Mouse (Mus musculus) C3H10T1/2 (cell line): Measurements from ENCODE around the gene Ccr9. TPM values are rescaled to one million over a fixed set of nuclear protein-coding genes. Genes with fewer than 3 reads are reported as not detected.

Experiments
- polyA plus RNA-seq, 2 experiments: library from polyadenylated mRNA; unstranded; fragments of >200 nt; fragmentation: generic; extraction: Trizol; gene quantifications; one replicate each; pipeline ENCODE4 v1.2.1; 2012; ENCODE audit warnings: missing spikeins in 2 of 2

The Ccr9 gene
- under 1 TPM in 1 of 2 experiments, not detected in 1; 0.02 TPM for polyA plus RNA-seq

DNA sequence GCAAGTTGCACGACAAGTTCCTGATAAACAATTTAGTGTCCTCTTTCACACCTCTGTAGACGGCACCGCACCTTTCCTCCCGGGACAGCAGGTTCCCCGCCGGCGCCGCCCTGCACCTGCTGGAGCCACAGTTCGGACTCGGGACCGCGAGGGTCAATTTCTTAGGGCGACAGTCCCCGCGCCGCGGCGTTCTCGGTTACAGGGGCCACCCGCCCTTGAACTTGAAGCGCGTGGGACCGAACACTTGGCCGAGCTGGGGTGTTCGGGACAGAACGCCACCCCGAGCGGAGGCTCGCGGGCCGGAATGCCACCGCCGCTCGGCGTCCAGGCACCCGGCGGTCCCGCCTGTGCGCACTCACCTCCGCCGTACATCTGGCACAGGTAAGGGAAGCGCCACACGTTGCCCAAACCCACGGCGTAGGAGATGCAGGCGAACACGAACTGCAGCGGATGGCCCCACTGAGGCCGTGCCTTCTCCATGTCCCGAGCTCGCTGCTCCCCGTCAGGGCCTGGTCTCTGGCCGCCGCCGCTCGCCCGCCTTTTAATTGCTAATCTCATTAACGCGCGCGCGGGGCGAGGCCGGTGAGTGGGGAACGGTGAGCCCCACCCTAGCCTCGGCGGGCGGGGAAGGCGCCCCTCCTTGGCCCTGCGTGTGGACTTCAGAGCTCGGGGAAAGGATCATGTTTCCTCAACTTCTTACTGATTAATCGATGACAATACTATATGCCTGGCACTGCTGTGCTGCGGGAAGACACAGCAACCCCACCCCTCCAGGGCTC lies at the start of gene Ccr9, which contains the start of gene Slc6a20a:
Gene Ccr9 (plus strand): TSS at position 113 of the 779 bp plus-strand sequence.
Gene Slc6a20a (minus strand): TSS at position 559 of the 779 bp plus-strand sequence.

DNA sequence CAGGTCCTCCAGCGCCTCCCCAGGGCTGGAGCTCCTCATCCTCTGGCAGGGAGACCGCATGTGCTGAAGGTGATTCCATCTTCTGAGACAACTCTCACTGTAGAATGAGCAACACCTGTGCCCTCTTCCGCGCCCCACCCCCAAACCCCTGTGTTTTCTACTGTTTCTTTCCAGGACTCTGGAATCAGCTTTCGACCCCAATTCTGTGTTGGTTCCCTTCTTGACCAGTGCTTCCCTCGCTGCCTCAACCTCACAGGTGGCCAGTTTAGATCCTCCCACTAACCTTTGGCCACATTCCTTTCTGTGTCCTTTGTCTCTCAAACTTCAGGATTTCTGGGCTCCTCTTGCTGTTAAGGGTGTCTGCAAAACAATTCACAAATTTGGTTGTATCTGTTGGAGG lies 46.0 kb upstream of the Ccr9 start, which contains the start of gene Slc6a20b:
Gene Slc6a20b (minus strand): TSS at position 285 of the 400 bp plus-strand sequence.

DNA sequence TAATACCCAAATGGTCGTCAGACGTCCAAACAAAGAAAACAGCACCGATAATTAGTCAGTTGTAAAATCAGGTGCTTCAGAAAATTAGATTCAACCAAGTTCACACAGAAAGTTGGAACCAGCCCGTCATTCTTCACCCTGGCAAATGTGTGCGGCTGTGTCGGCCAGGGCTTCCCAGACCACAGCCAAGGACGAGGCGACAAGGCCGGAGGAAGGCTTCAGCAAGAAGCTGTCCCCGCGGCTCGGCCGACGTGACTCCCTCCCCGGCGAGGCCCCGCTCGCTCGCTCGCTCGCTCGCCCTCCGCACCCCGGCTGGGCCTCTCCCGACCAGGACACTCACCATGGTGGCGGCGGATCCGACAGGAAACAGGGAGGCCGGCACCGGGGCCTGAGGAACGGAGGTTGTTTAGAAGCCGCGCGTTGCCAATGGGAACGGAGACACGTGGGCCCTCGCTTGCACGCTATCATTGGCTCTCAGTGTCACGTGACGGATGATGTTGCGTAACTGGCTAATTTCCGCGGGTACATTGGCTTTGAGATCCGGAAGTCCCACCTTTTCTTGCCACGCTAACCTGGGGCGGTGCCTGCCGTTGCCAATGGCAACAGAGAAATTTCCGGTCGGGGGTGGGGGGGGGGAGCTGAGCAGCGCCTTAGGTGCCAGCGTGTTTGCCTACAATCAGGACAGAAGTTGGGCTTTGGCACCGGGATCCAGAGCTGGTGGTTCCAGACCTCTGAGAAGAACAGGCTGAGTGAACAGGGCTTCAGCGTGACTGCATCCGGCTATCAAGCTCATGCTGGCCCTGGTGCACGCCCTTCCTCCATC lies 39.2 kb downstream of the Ccr9 start, which contains the start of gene Lztfl1:
Gene Lztfl1 (minus strand): TSS at position 512 of the 823 bp plus-strand sequence.

DNA sequence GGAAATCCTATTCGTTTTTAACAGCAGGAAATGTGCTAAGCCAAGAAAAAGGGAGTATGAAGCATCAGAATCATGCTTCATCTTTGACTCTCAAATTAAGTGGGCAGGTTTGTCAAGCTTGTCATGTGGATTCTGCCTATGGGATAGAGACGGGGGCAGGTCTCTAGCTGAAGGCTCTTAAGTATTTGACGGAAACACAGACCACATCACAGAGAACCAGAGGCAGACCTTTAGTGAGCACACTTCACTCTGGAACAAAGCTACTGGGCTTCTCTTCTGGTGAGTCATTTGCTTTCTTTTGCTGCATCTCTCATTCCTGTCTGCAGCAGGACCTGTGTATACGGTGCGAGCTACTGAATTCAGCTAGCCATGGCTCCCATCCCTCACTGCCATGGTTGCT lies 128.0 kb downstream of the Ccr9 start, which contains the start of gene Cxcr6:
Gene Cxcr6 (plus strand): TSS at position 209 of the 400 bp plus-strand sequence.

Other genes with a start within 250 kb of the Ccr9 start
- gene Limd1, start 199.7 kb upstream of the Ccr9 start, polyA plus RNA-seq: 10 to 100 TPM in 1 of 2 experiments, 1 to 10 TPM in 1; 7.7 to 21.0 TPM
- gene Sacm1l, start 148.7 kb upstream of the Ccr9 start, polyA plus RNA-seq: 1 to 10 TPM in 1 of 2 experiments, under 1 TPM in 1; 0.46 to 5.9 TPM
- gene Slc6a20b, start 45.9 kb upstream of the Ccr9 start, polyA plus RNA-seq: under 1 TPM; 0.01 to 0.07 TPM
- not detected for gene Slc6a20a, start 446 bp downstream of the Ccr9 start, polyA plus RNA-seq
- 1 to 10 TPM in 1 of 2 experiments, under 1 TPM in 1; 0.21 to 4.5 TPM for gene Lztfl1, start 39.3 kb downstream of the Ccr9 start, polyA plus RNA-seq
- under 1 TPM; 0.04 to 0.05 TPM for gene Cxcr6, start 128.0 kb downstream of the Ccr9 start, polyA plus RNA-seq
- 1 to 10 TPM in 1 of 2 experiments, under 1 TPM in 1; 0.27 to 4.4 TPM for gene Fyco1, start 173.5 kb downstream of the Ccr9 start, polyA plus RNA-seq
- under 1 TPM in 1 of 2 experiments, not detected in 1; 0.02 TPM for gene Xcr1, start 183.6 kb downstream of the Ccr9 start, polyA plus RNA-seq